Mouse (Mus musculus): ENCODE data around the gene Trpm2. TPM values are rescaled to one million over a fixed set of nuclear protein-coding genes. Genes with fewer than 3 reads are reported as not detected.

Trpm2 gene
- polyA plus RNA-seq, 1 experiment = not detected

DNA sequence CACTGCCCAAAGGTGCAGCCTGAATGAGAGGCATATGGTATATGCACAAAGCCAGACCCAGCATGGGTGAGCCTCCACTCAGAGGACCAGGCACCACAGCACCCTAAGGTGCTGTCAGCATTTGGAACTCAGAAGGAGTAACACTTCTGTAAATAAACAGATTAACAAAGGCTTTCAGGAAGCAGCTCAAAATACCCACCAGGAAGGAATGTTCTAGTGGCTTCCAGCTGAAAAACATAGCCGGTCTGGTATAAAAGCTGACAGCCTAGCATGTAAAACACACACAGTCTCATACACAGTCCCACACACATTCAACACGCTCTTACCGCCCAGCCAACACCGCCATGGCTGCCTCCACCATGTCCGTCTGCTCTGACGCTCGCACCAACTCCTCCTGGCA lies 108.7 kb downstream of the Trpm2 start, which contains the start of gene Gm3285:
Gene Gm3285 (plus strand): TSS at position 301 of the 400 bp plus-strand sequence.
- TF ChIP-seq POLR2A (IDR thresholded peaks at IDR 0.05; ENCODE audit: insufficient read length, low read depth) (no peak), E2F4 (IDR thresholded peaks at IDR 0.05; ENCODE audit: insufficient read depth) (no peak), MAX (IDR thresholded peaks at IDR 0.05; ENCODE audit: low read depth) (no peak), USF1 (IDR thresholded peaks at IDR 0.05; ENCODE audit: low read depth) (no peak), MYOG (IDR thresholded peaks at IDR 0.05; ENCODE audit: control insufficient read depth in 1 of 3, insufficient read depth in 1 of 3, insufficient read length in 2 of 3, low read depth in 2 of 3) (no peak), POLR2AphosphoS2 (IDR thresholded peaks at IDR 0.05; ENCODE audit: insufficient read length, low read depth) (no peak), SRF (IDR thresholded peaks at IDR 0.05; ENCODE audit: control insufficient read depth, insufficient read length, low read depth) (no peak), MYOD1 (IDR thresholded peaks at IDR 0.05; ENCODE audit: control insufficient read depth in 1 of 3, insufficient read length in 2 of 3, low read depth in 2 of 3) (no peak)
- Histone ChIP-seq H3K27me3 (ENCODE audit: control insufficient read depth, insufficient read depth, insufficient read length) (peaks cover 7% of the 10 kb centered on the region), H3K4me3 (no peak within 1 kb of the TSS), H3K79me2 (ENCODE audit: control insufficient read depth, insufficient read depth) (no peaks in the 10 kb centered on the region), H3K36me3 (ENCODE audit: control insufficient read depth, insufficient read depth) (no peaks in the 10 kb centered on the region), H3K4me2 (ENCODE audit: low read depth) (no peak within 1 kb of the TSS), H3ac (ENCODE audit: control insufficient read depth, insufficient read length) (no peak within 1 kb of the TSS)

Other genes with a start within 250 kb of the Trpm2 start
- gene Krtap12-1, start 250.0 kb downstream of the Trpm2 start, polyA plus RNA-seq (2012; fragmentation: generic; extraction: Trizol) = not detected
- not detected for gene Gm10100, start 244.1 kb downstream of the Trpm2 start, polyA plus RNA-seq (2012; fragmentation: generic; extraction: Trizol)
- not detected for gene Gm18596, start 227.9 kb downstream of the Trpm2 start, polyA plus RNA-seq (2012; fragmentation: generic; extraction: Trizol)
- gene Gm9736, start 219.2 kb downstream of the Trpm2 start, polyA plus RNA-seq (2012; fragmentation: generic; extraction: Trizol) = not detected
- gene Gm3233, start 210.9 kb downstream of the Trpm2 start, polyA plus RNA-seq (2012; fragmentation: generic; extraction: Trizol) = not detected
- not detected for gene Gm3238, start 199.2 kb downstream of the Trpm2 start, polyA plus RNA-seq (2012; fragmentation: generic; extraction: Trizol)
- not detected for gene Gm7138, start 193.6 kb downstream of the Trpm2 start, polyA plus RNA-seq (2012; fragmentation: generic; extraction: Trizol)
- not detected for gene Gm3250, start 188.0 kb downstream of the Trpm2 start, polyA plus RNA-seq (2012; fragmentation: generic; extraction: Trizol)
- not detected for gene Gm7137, start 182.4 kb downstream of the Trpm2 start, polyA plus RNA-seq (2012; fragmentation: generic; extraction: Trizol)
- not detected for gene Gm9639, start 175.5 kb downstream of the Trpm2 start, polyA plus RNA-seq (2012; fragmentation: generic; extraction: Trizol)
- not detected for gene Gm19668, start 171.4 kb downstream of the Trpm2 start, polyA plus RNA-seq (2012; fragmentation: generic; extraction: Trizol)
- not detected for gene Gm9507, start 158.7 kb downstream of the Trpm2 start, polyA plus RNA-seq (2012; fragmentation: generic; extraction: Trizol)
- not detected for gene Gm2696, start 155.9 kb downstream of the Trpm2 start, polyA plus RNA-seq (2012; fragmentation: generic; extraction: Trizol)
- not detected for gene Krtap10-4, start 143.5 kb downstream of the Trpm2 start, polyA plus RNA-seq (2012; fragmentation: generic; extraction: Trizol)
- gene Krtap10-10, start 134.6 kb downstream of the Trpm2 start, polyA plus RNA-seq (2012; fragmentation: generic; extraction: Trizol) = not detected
- not detected for gene Gm36176, start 123.8 kb downstream of the Trpm2 start, polyA plus RNA-seq (2012; fragmentation: generic; extraction: Trizol)
- not detected for gene Gm10318, start 117.7 kb downstream of the Trpm2 start, polyA plus RNA-seq (2012; fragmentation: generic; extraction: Trizol)
- gene Gm3285, start 108.6 kb downstream of the Trpm2 start, polyA plus RNA-seq (2012; fragmentation: generic; extraction: Trizol) = not detected
- gene Lrrc3, start 68.0 kb downstream of the Trpm2 start, polyA plus RNA-seq (2012; fragmentation: generic; extraction: Trizol) = 0.01 TPM
- 12.8 TPM for gene 1810043G02Rik, start 8.0 kb upstream of the Trpm2 start, polyA plus RNA-seq (2012; fragmentation: generic; extraction: Trizol)
- 122 TPM for gene Pfkl, start 39.5 kb upstream of the Trpm2 start, polyA plus RNA-seq (2012; fragmentation: generic; extraction: Trizol)
- 1.1 TPM for gene Dnmt3l, start 71.4 kb upstream of the Trpm2 start, polyA plus RNA-seq (2012; fragmentation: generic; extraction: Trizol)
- 0.38 TPM for gene Aire, start 73.0 kb upstream of the Trpm2 start, polyA plus RNA-seq (2012; fragmentation: generic; extraction: Trizol)
- gene Icosl, start 98.7 kb upstream of the Trpm2 start, polyA plus RNA-seq (2012; fragmentation: generic; extraction: Trizol) = 0.02 TPM
- gene D10Jhu81e, start 199.2 kb upstream of the Trpm2 start, polyA plus RNA-seq (2012; fragmentation: generic; extraction: Trizol) = 73.6 TPM
- gene Pwp2, start 214.6 kb upstream of the Trpm2 start, polyA plus RNA-seq (2012; fragmentation: generic; extraction: Trizol) = 22.1 TPM

Measured in myocyte (in vitro differentiated cells).